Mouse (Mus musculus): ENCODE results near the gene Slc25a30. TPM values are rescaled to one million over a fixed set of nuclear protein-coding genes. Genes with fewer than 3 reads are reported as not detected.

Slc25a30 gene
- total and polyA plus RNA-seq, 3 experiments = 9.6 to 18.2 (median 17.0) TPM

DNA sequence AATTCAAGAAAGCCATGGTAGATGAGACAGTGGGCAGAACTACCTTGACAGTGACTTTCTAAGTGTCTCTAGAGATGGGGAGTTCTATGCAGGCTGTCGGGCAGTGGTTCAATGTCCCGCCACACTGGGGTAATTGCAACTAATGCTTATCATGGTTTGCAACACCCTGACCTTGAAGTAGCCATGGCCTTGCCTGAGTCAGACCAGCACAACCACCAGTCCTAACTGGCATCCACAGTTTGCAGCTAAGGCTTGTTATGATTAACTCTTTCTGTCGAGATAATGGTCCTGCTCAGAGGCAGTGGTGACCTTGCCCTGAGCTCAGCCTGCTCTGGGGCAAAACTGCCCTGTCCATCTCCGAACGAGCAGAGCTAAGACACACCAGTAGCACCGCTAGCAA lies 2.5 kb upstream of the Slc25a30 start:
- Histone ChIP-seq H3K36me3 (replicated peaks in 1 of 2; ENCODE audit: control insufficient read depth in 1 of 2, insufficient read depth in 1 of 2, low read length in 1 of 2) (no peaks in the 10 kb centered on the region), H3K27me3 (replicated peaks) (peaks cover 2% of the 10 kb centered on the region), H3K27ac (ENCODE audit: insufficient read depth, low read depth) (no peak overlapping the region), H3K79me2 (replicated peaks; ENCODE audit: control insufficient read depth, extremely low read depth, insufficient read depth, poor library complexity, severe bottlenecking) (no peaks in the 10 kb centered on the region), H3K9me3 (replicated peaks; ENCODE audit: low read length) (no peaks in the 10 kb centered on the region), H3K4me2 (ENCODE audit: insufficient read depth, low read depth, poor library complexity, severe bottlenecking) (no peak overlapping the region), H3K4me1 (ENCODE audit: control insufficient read depth in 1 of 2, insufficient read depth in 2 of 2) (peaks cover 0 to 8% of the 10 kb centered on the region in 2 experiments; a peak in 2 of 4 replicates), H3K4me3 (replicated peaks in 1 of 3; ENCODE audit: low read depth in 2 of 3, low read length in 2 of 3, poor library complexity in 1 of 3) (no peak overlapping the region), H3K9ac (ENCODE audit: insufficient read depth, low read depth) (no peak overlapping the region)
- in situ Hi-C loops (cut with MboI; ENCODE audit: low pct_ligation_motif_present, low pct_unique_long_range_greater_than_20kb, low sequenced_read_pairs) (no loop called here), dilution Hi-C loops (cut with MboI; ENCODE audit: extremely low pct_ligation_motif_present, extremely low pct_unique_long_range_greater_than_20kb, low sequenced_read_pairs) (no loop called here)
- TF ChIP-seq E2F4 (IDR thresholded peaks at IDR 0.05; ENCODE audit: insufficient replicate concordance, low read depth, low read length) (no peak), JUN (IDR thresholded peaks at IDR 0.05; ENCODE audit: insufficient read depth, low read depth, low read length) (no peak), ELF1 (IDR thresholded peaks at IDR 0.05; ENCODE audit: low read depth, low read length) (no peak), MAX (IDR thresholded peaks at IDR 0.05; ENCODE audit: low read length) (no peak), RCOR1 (conservative IDR thresholded peaks at IDR 0.05; ENCODE audit: low read depth, low read length) (no peak), ZKSCAN1 (IDR thresholded peaks at IDR 0.05; ENCODE audit: borderline replicate concordance, low read depth, low read length) (no peak), TCF12 (IDR thresholded peaks at IDR 0.05; ENCODE audit: low read depth, low read length) (no peak), POLR2AphosphoS2 (IDR thresholded peaks at IDR 0.05; ENCODE audit: low read depth, low read length) (no peak), MXI1 (IDR thresholded peaks at IDR 0.05; ENCODE audit: low read depth, low read length) (no peak), ZNF384 (IDR thresholded peaks at IDR 0.05; ENCODE audit: low read depth, low read length) (no peak), NRF1 (IDR thresholded peaks at IDR 0.05; ENCODE audit: low read depth, low read length) (no peak), EP300 (IDR thresholded peaks at IDR 0.05; ENCODE audit: low read length) (no peak), NELFE (IDR thresholded peaks at IDR 0.05; ENCODE audit: low read depth, low read length) (no peak)
- DNase-seq (ENCODE audit: extremely low read depth) = no peak

DNA sequence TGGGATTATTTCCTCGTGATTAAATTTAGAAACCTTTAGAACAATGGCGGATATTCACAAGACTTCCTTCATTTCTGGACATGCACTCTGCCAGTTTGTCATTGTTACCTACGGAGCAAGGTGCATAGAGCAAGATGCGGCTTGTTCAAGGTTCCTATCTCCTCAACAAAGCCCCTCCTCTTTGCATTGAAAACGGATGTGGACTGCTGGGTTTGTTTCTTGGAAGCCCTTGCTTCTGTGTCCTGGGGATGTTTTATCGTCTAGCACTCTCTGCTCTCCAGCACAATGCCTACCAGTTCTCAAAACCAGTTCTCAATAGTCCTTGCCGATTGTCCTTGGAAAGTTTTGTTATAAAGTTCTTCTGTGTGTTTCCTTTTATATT lies 948 bp upstream of the Slc25a30 start:
- H3K9ac ChIP-seq (ENCODE audit: insufficient read depth, low read depth) = peak overlapping the region; percentile 78; the same call in 1 of the 2 replicates
- no peak for DNase-seq (ENCODE audit: extremely low read depth)
- no peak overlapping the region for H3K27ac ChIP-seq (ENCODE audit: insufficient read depth, low read depth)
- no peak overlapping the region for H3K4me3 ChIP-seq (replicated peaks in 1 of 3; ENCODE audit: low read depth in 2 of 3, low read length in 2 of 3, poor library complexity in 1 of 3)
- 0 out of 2 replicates have a peak overlapping the region, but pooled peaks have one; percentile 48 for H3K4me2 ChIP-seq (ENCODE audit: insufficient read depth, low read depth, poor library complexity, severe bottlenecking)
- dilution Hi-C loops (cut with MboI; ENCODE audit: extremely low pct_ligation_motif_present, extremely low pct_unique_long_range_greater_than_20kb, low sequenced_read_pairs) = no loop called here
- H3K4me1 ChIP-seq (ENCODE audit: control insufficient read depth in 1 of 2, insufficient read depth in 2 of 2) = peaks cover 3 to 8% of the 10 kb centered on the region in 2 experiments; a peak in 3 of 4 replicates
- TF ChIP-seq MAX (IDR thresholded peaks at IDR 0.05; ENCODE audit: low read length) = no peak
- TF ChIP-seq TBP (conservative IDR thresholded peaks at IDR 0.05; ENCODE audit: low read depth, low read length) = no peak
- TF ChIP-seq GABPA (IDR thresholded peaks at IDR 0.05; ENCODE audit: insufficient replicate concordance, low read depth, low read length) = no peak
- no peak for TF ChIP-seq E2F4 (IDR thresholded peaks at IDR 0.05; ENCODE audit: insufficient replicate concordance, low read depth, low read length)
- TF ChIP-seq MAFK (IDR thresholded peaks at IDR 0.05; ENCODE audit: insufficient replicate concordance, low read length) = no peak
- TF ChIP-seq ZMIZ1 (IDR thresholded peaks at IDR 0.05; ENCODE audit: low read depth, low read length) = no peak
- no peak for TF ChIP-seq TCF12 (IDR thresholded peaks at IDR 0.05; ENCODE audit: low read depth, low read length)
- TF ChIP-seq MEF2A (IDR thresholded peaks at IDR 0.05; ENCODE audit: borderline replicate concordance, low read depth, low read length) = no peak
- TF ChIP-seq SMC3 (IDR thresholded peaks at IDR 0.05; ENCODE audit: low read depth, low read length) = no peak
- TF ChIP-seq USF2 (conservative IDR thresholded peaks at IDR 0.05; ENCODE audit: low read depth, low read length) = no peak
- H3K79me2 ChIP-seq (replicated peaks; ENCODE audit: control insufficient read depth, extremely low read depth, insufficient read depth, poor library complexity, severe bottlenecking) = no peaks in the 10 kb centered on the region
- in situ Hi-C loops (cut with MboI; ENCODE audit: low pct_ligation_motif_present, low pct_unique_long_range_greater_than_20kb, low sequenced_read_pairs) = no loop called here
- peaks cover 0 to 4% of the 10 kb centered on the region in 2 experiments for H3K36me3 ChIP-seq (replicated peaks in 1 of 2; ENCODE audit: control insufficient read depth in 1 of 2, insufficient read depth in 1 of 2, low read length in 1 of 2)
- peaks cover 2% of the 10 kb centered on the region for H3K27me3 ChIP-seq (replicated peaks)
- no peaks in the 10 kb centered on the region for H3K9me3 ChIP-seq (replicated peaks; ENCODE audit: low read length)
